Mouse (Mus musculus) MN1 (cell line): ENCODE data around the gene Sarm1.

Experiments
- DNase-seq: peaks from one replicate; pipeline ENCODE4 v3.0.0-alpha.2; 2016; ENCODE audit warnings: low spot score

The Sarm1 gene

GRCm38 (mm10) chr11:78512025-78512957 is 14.7 kb upstream of the Sarm1 start, which contains the start of the genes Tmem199 and Poldip2:
Tmem199 (minus strand) TSS chr11:78512172.
Poldip2 (plus strand) TSS chr11:78512193.
- DNase-seq, result peak; percentile 94

- peak; percentile 35 for DNase-seq
Measured at GRCm38 (mm10) chr11:78509148-78509547, 11.6 kb upstream of the Sarm1 start.

- DNase-seq, result no peak
Measured at GRCm38 (mm10) chr11:78505430-78505829, 7.9 kb upstream of the Sarm1 start.

- peak; percentile 20 for DNase-seq
Measured at GRCm38 (mm10) chr11:78502909-78503650, 5.5 kb upstream of the Sarm1 start, which contains the start of gene Sebox. Sebox (plus strand) TSS chr11:78503447.

GRCm38 (mm10) chr11:78501529-78501928 is 4.0 kb upstream of the Sarm1 start:
- DNase-seq, result no peak

GRCm38 (mm10) chr11:78500623-78501202 is 3.2 kb upstream of the Sarm1 start:
- no peak for DNase-seq

GRCm38 (mm10) chr11:78499543-78499942 is 2.0 kb upstream of the Sarm1 start:
- DNase-seq, result no peak

GRCm38 (mm10) chr11:78499004-78499403 is 1.4 kb upstream of the Sarm1 start, which contains the start of gene Vtn:
Vtn (plus strand) TSS chr11:78499091.
- DNase-seq, result no peak

- DNase-seq, result peak; percentile 73
Measured at GRCm38 (mm10) chr11:78497071-78497541, 448 bp downstream of the Sarm1 start.

GRCm38 (mm10) chr11:78495904-78496303 is 1.6 kb downstream of the Sarm1 start:
- DNase-seq, result no peak

- DNase-seq, result no peak
Measured at GRCm38 (mm10) chr11:78490781-78491241, 6.7 kb downstream of the Sarm1 start.

- DNase-seq, result peak; percentile 70
Measured at GRCm38 (mm10) chr11:78488168-78488567, 9.4 kb downstream of the Sarm1 start.

GRCm38 (mm10) chr11:78483639-78484038 is 13.9 kb downstream of the Sarm1 start:
- DNase-seq, result no peak

GRCm38 (mm10) chr11:78475289-78475688 is 22.3 kb downstream of the Sarm1 start:
- no peak for DNase-seq

GRCm38 (mm10) chr11:78471326-78472103 is 26.0 kb downstream of the Sarm1 start:
- no peak for DNase-seq

GRCm38 (mm10) chr11:78467932-78468331 is 29.6 kb downstream of the Sarm1 start:
- no peak for DNase-seq

GRCm38 (mm10) chr11:78467515-78467914 is 30.0 kb downstream of the Sarm1 start:
- DNase-seq, result no peak

- DNase-seq, result no peak
Measured at GRCm38 (mm10) chr11:78466242-78466912, 31.2 kb downstream of the Sarm1 start.

- DNase-seq, result peak; percentile 82
Measured at GRCm38 (mm10) chr11:78465568-78466180, 31.9 kb downstream of the Sarm1 start, which contains the start of gene Slc46a1. Slc46a1 (plus strand) TSS chr11:78465697.

- peak; percentile 30 for DNase-seq
Measured at GRCm38 (mm10) chr11:78465116-78465515, 32.4 kb downstream of the Sarm1 start.
